Mouse (Mus musculus) NIH3T3 (cell line): ENCODE results near the gene Pax2.

ENCODE experiments used
- DNase-seq: peaks from one replicate; pipeline ENCODE4 v3.0.0-alpha.2; 2012; ENCODE audit warnings: low read depth

Gene Pax2

GRCm38 (mm10) chr19:44749061-44749990 is 6.5 kb upstream of the Pax2 start:
- DNase-seq, result no peak

- DNase-seq, result no peak
These were observed 5.5 kb upstream of the Pax2 start for GRCm38 (mm10) chr19:44750051-44751041.

- no peak for DNase-seq
These were observed 4.8 kb upstream of the Pax2 start for GRCm38 (mm10) chr19:44751042-44751441.

- no peak for DNase-seq
These were observed 4.3 kb upstream of the Pax2 start for GRCm38 (mm10) chr19:44751551-44751950.

- no peak for DNase-seq
These were observed 3.5 kb upstream of the Pax2 start for GRCm38 (mm10) chr19:44752056-44752940.

GRCm38 (mm10) chr19:44753361-44753760 is 2.5 kb upstream of the Pax2 start:
- DNase-seq, result no peak

GRCm38 (mm10) chr19:44754461-44755377 is 1.1 kb upstream of the Pax2 start:
- peak; percentile 79 for DNase-seq

GRCm38 (mm10) chr19:44755378-44755692 is 510 bp upstream of the Pax2 start:
- DNase-seq, result no peak

- DNase-seq, result no peak
These were observed 781 bp downstream of the Pax2 start for GRCm38 (mm10) chr19:44756421-44757230.

DNA sequence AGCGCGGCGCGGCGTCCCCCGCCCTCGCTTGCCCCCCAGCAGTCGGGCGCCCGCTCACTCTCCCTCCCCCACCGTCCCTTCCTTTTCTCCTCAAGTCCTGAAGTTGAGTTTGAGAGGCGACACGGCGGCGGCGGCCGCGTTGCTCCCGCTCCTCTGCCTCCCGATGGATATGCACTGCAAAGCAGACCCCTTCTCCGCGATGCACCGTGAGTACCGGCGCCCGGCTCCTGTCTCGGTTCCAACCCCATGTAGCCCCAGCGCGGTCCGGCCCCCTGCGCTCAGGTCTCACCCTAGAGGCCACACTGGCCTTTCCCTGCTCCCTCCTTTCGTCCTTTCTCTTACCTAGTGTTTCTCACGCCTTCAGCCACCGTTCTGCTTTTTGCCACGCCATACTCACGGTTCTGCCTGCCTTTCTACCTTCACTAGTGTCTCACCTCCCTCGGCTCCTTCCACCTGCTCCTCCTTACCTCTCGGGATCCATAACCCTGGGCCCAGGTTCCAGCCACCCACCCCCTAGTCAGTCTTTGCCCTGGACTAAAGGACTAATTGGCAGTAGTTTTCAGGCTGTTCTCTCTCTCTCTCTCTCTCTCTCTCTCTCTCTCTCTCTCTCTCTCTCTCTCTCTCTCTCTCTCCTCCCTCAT is 1.5 kb downstream of the Pax2 start:
- no peak for DNase-seq

- no peak for DNase-seq
These were observed 3.0 kb downstream of the Pax2 start for GRCm38 (mm10) chr19:44758846-44759245.

DNA sequence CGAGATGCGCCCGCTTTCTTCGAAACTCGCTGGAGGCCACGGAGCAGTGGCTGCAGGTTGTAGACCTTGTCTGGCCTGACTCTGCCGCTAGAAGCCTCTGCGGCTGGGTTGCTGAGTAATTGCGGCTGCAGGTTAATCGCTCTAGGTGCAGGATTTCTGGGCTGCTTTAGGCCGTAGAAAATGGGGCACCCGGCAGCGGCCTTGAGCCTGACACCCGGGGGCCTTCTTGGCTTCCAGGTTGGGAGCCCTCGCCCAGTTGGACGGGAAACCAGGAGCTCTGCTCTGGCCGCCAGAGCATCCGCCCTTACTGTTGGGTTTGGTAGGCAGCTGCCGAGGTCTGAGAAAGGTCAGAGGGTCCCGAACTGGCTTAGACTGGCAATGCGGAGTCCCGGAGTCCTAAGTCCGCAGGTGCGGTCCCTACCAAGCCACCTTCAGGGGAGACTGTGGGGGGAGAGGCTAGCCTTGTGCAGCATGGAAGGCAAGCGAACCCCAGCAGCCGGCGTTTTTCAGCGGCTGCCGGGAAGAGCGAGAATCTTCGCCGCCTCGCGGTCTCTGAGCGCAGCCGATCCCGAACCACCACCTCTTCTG is 3.8 kb downstream of the Pax2 start:
- no peak for DNase-seq

DNA sequence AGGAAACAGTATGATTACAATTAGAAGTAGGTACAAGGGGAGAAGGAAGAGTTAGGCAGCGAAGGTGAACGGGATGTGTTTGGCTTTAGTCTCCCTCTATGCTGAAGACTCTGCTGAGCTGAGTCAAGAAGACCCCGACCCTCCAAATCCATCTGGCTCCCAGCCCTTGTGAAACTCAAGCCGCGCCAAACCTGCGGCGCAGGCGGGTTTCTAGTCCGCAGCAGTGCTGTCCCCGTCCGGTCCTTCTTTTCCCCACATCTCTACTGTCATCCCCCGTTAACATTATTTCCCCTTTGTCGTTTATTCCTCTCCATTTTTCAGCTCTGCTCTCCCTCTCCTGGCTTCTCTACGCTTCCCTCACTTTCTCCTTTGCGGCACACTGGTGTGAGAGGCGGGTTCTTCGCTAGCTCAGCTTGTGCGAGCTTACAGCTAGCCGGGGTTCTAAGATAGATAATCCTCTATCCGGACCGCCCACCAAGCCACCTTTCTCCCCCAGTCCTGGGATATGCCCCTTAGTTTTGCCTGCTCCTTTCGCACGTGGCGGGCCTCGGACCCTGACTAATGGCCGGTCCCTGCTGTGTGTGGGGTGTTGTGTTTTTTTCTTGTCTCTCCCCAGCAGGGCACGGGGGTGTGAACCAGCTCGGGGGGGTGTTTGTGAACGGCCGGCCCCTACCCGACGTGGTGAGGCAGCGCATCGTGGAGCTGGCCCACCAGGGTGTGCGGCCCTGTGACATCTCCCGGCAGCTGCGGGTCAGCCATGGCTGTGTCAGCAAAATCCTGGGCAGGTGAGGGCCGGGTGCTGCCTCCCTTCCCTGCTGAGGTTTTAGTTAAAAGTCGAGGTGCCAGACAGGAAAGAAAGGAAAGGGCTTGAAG is 4.7 kb downstream of the Pax2 start:
- no peak for DNase-seq

- no peak for DNase-seq
These were observed 6.3 kb downstream of the Pax2 start for GRCm38 (mm10) chr19:44762121-44762621.

DNA sequence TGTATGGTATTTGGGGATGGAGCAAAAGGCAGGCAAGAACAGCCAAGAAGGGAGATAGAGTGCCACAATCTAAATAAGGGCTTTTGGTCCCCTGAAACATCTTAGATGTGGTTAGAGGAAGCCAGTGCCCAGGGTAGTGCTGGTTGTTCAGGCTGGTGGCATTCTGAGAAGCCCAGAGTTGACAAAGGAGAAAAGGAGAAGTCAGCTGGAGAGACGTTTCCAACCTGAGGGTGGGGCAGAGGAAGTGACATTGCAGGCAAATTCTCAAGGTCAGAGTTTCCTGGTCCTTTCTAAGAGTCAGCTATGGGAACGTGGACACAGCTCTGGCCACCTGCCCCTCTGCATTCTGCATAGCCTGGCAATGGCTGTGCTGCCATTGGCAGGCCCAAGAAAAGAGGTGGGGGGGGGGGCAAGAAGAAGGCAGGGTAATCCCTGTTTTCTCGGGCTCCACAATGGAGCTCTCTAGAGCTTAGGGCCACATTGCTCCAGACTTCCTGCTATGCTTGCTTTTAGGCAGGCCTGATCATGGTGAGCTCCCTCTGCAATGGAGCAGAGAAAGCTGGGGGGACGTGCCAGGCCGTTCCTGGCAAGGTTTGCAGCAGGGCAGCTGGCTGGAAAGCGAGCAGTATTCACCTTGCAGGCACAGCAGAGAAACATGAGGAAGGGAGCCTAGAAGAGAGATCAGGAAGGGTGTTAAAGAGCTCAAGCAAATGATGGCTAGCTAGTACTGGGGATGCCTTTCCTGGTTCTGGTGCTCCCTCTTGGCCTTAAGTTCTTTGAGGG is 14.6 kb downstream of the Pax2 start:
- no peak for DNase-seq

- no peak for DNase-seq
These were observed 15.7 kb downstream of the Pax2 start for GRCm38 (mm10) chr19:44771499-44771898.

DNA sequence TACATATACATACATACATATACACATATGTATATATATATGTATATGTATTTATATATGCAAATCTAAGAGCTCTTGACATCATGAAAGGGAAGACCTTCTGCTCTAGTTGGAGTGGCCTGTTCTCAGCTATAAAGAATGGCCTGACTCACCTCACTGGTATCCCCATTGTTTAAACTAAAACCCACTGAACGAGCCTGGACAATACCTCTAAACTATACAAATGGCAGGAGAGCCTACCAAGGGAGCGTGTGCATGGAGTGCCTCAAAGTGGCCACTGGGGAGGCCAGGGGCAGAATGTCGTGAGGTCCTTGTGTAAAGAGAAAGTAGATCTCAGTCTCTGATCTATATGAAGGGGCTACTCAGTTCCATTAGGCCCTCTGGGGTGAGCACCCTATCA is 26.1 kb downstream of the Pax2 start:
- DNase-seq, result no peak
